Mouse (Mus musculus) layer of hippocampus, postnatal 25 days (tissue): ENCODE results near the gene Eif4ebp2. TPM values are rescaled to one million over a fixed set of nuclear protein-coding genes. Genes with fewer than 3 reads are reported as not detected.
A peak's percentile ranks its signal among the peaks of the same experiment; 100 is the strongest.

Source experiments
- DNase-seq, 2 experiments: peaks; one replicate each; pipeline ENCODE4 v3.0.0; 2022; ENCODE audit warnings: mixed read lengths in 2 of 2, low spot score in 1 of 2; ENCODE audit errors: extremely low spot score in 1 of 2
- total RNA-seq, 2 experiments: library from RNA; stranded (reverse); gene quantifications; 2 replicates each; pipeline ENCODE4 v1.2.3; 2021

Gene Eif4ebp2
- total RNA-seq, 2 experiments from 2014 or later = 49.2 to 51.1 TPM

DNA sequence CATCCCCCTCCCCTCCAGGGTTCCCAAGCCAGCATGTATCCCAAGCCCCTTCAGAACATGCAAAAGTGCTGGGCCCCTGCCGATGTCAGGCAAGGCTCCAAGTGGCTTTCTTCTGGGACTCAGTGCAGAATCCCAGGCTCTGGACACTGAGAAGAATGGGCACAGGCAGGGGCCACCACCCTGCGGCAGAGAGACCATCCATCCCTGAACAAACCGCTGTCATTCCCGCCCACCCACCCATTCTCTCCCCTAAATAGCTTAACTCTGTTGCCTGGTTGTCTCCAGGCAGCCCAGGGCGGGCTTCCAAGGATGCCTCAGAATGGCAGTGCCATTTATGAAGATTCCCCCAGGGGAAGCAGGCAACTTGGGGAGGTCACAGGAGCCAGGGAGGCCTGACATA lies 63.4 kb downstream of the Eif4ebp2 start:
- no peak for DNase-seq

DNA sequence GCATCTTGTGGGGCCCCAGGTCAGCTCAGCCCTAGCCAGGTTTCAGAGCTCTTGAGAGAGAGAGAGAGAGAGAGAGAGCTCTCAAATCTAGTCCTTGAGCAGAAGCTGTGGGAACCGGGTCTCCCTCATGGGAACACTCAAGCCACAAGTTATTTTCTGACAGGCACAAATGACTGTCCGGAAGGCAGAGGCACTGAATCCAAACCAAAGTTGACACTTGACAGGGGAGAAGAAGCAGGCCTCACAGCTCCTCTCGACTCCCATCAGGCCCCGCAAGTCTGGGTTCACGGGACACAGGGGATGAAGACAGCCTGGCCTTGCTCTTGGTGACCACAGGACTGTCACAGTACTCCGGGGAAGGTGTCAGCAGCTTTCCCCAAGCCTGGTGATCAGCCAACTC lies 66.2 kb downstream of the Eif4ebp2 start:
- DNase-seq = no peak

DNA sequence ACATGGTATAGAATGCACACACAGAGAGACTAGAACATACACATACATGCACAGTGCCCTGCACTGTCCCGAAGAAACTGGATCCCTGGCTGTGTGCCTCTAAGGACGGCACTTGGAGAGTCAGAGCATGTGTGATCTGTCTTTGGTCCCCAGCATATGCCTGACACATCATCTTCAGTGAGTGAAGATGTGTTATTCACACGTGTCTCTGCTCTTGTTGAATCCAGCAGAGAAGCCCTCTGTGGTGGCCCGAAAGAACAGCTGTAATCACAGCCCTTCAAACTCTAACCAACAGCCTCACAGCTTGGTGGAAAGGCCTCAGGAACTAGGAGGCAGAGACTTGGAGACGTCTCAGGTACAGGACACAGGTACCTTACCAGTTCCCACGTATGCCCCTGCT lies 67.3 kb downstream of the Eif4ebp2 start:
- DNase-seq = no peak

DNA sequence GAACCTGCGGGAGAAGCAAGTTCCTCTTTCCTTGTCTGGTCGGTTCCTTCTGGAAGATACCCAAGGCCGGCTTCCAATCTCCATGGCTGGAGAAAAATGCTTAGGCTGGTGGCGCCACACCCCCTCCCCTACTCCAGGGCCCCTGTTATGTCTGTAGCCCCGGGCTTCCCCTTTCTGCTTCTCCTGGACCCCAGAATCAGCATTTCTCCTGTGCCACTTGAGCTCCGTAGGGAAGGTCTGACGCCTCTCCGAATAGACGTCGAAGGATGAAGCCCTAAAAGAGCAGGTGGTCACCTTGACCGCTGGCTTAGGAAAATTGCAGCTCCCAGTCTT lies 68.8 kb downstream of the Eif4ebp2 start:
- no peak for DNase-seq

DNA sequence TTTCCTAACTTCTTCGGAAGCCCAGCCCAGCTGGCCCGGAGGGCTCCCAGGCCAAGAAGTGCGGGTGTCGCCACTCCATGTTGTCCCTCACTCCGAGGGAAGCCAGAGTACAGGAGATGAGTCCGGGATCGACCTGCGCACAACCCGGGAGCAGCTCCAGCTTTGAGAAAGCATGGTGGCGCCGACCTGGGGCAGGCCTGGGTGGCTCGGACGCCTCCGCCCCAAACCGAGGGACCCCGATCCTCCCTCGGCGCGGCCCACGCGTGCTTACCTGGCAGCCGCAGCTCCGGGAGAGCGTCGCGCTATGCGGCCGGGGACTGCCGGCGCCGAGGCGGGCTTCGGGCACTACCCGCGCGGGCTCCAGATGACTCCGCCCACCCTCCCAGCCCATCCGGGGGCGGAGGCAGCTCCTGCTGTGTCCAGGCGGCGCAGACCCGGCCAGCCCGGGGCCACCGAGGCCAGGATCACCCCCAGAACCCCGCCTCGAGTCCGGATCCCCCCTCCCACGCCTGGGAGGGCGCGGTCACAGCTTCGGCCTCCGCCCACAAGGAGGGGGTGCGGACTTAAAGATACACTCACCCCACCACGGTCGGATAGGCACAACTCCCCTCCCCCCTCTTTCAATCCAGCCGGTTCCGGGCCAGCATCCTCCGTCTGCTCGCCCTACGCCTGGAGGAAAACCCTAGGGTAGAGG lies 69.3 kb downstream of the Eif4ebp2 start, which contains the start of gene Pald1:
Gene Pald1 (minus strand): TSS at position 510 of the 694 bp plus-strand sequence.
- DNase-seq = peak; percentile 34 to 35

DNA sequence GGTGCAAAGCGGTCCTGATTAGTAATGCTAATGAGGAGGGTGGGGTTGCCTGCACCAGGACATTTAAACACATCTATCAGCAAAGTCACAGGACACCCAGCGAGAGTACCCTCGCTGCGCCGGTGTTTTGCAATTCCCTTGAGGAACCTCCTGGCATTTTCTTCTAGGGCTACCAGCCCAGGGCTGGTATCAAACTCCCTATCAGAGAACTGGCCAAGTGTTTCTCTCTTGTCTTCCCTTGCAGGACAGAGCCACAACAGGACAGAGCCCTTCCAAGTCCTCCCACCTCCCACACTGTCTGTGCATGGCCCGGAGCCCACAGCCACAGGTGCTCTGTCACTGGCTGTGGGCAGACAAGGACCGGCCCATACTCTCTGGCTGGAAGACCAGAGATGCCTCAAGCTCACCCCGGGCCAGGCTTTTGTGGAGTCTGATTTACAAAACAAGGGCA lies 70.2 kb downstream of the Eif4ebp2 start:
- no peak for DNase-seq

DNA sequence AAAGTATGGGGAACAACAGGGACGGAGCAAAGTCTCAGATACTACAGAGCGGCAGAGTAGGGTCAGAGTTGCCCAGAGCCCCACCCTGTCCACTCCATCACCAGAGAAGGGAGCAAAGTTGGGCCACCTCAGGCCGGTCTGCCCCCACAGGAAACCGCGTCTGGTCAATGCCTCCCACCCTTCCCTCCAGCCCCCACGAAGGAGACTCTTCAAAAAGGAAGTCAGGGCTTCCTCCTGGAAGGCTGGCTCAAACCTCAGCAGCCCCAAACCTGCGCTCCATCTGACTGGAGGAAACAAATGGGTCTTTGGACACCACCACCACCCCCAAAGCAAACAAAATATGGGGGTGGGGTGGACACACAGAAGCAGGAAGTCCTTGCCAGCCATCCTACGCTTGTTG lies 70.6 kb downstream of the Eif4ebp2 start:
- no peak for DNase-seq

DNA sequence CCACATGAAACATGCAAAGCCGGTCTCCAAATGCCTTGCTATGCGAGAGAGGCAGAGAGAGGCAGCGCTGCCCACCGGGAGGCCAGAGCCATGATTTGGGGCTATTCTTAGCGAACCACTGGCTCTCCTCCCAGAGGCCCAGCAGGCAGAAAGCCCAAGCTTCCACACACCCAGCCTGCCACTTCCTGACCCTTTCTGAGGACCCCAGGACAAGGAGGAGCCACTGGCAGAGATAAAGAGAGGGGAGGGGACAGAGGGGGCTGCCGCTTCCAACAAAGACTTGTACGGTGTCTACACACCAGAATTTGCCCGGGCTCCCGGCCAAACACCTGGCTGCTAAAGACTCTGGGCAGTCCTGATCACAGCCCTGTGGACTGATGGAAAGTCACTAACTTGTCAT lies 72.3 kb downstream of the Eif4ebp2 start:
- no peak for DNase-seq

DNA sequence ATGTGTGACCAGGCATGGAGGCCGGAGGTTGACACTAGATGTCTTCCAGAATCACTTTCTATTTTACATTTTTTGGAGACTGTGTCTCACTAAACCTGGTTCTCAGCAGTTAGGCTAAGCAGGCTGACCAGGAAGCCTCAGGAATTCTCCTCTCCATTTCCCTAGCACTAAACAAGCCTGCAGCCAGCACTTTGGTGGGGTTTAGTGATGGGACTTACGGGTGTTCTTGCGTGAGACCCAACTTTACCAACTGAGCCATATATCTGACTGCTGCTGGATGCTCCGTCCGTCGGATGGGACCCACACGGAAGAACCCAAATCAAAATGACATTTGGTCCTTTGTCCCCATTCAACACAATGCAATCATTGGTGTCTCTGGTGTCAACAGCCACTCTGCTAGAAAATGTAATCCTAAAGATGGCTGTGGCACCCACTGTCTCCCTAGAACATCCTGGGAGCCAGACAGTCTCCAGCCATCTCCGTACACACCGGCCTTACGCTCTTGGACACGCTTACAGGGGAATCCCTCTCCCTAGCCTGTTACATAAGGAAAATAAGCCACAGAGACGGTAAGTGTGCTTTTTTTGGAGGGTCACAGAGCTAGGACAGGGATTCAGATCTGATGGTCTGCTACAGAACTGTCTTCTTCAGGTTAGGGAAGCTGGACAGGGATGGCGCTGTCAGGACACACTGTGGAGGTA lies 73.0 kb downstream of the Eif4ebp2 start:
- no peak for DNase-seq

DNA sequence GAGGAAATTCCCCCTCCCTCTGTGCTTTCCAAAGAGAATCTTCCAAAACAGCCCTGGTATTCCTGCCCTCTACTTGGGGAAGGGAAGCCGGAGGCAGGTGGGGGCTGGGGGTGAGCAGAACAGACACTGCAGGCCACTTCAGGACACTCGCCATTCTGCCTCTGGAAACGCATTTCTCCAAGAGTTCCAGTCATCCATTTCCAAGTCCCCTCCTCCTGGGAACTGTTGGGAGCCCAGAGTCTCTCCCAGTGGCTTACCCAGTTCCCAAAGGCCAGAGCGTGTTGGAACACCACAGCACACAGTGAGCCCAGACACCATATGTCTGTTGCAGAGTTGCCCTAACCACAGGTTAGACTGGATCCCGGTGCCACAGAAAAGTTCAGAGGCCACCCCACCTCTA lies 73.8 kb downstream of the Eif4ebp2 start:
- no peak for DNase-seq

Other genes with a start within 250 kb of the Eif4ebp2 start
- gene Adamts14, start 179.2 kb downstream of the Eif4ebp2 start, total RNA-seq = 1 to 10 TPM; 1.3 TPM
- gene Prf1, start 154.8 kb downstream of the Eif4ebp2 start, total RNA-seq = not detected
- gene Pald1, start 69.1 kb downstream of the Eif4ebp2 start, total RNA-seq = 10 to 100 TPM; 15.2 to 20.0 TPM
- under 1 TPM; 0.25 to 0.28 TPM for gene Nodal, start 34.7 kb downstream of the Eif4ebp2 start, total RNA-seq
- gene Lrrc20, start 23.1 kb upstream of the Eif4ebp2 start, total RNA-seq = 10 to 100 TPM; 19.8 to 22.9 TPM
- gene Npffr1, start 142.8 kb upstream of the Eif4ebp2 start, total RNA-seq = 1 to 10 TPM; 4.0 to 4.8 TPM
- gene Ppa1, start 195.9 kb upstream of the Eif4ebp2 start, total RNA-seq = 100 to 1,000 TPM in 1 of 2 experiments, 10 to 100 TPM in 1; 99.5 to 110 TPM
- gene Sar1a, start 227.6 kb upstream of the Eif4ebp2 start, total RNA-seq = 100 to 1,000 TPM; 114 to 121 TPM
- 10 to 100 TPM; 22.9 to 27.1 TPM for gene Tysnd1, start 242.9 kb upstream of the Eif4ebp2 start, total RNA-seq